Comparison of ENCODE assay signal across 9 mouse cellular contexts in genomic region chr6:124718703-124719102, GRCm38 (mm10). TPM values are rescaled to one million over a fixed set of nuclear protein-coding genes. Genes with fewer than 3 reads are reported as not detected.
DNase-seq lines count a peak whose midpoint lies in the region; ATAC-seq and TF ChIP-seq lines count a peak whose summit lies in the region.
"Had no signal": no experiment of that assay in that cellular context is flagged by ENCODE, and none has a peak within 500 bp of the region (broad histone marks: within the 10 kb centered on the region; RNA-seq: fewer than 3 reads in every experiment).

No protein-coding gene starts in this region.

- H3K36me3 ChIP-seq in spleen, adult 2 months (ENCODE audit: control insufficient read depth, insufficient read depth, low read length) = peaks cover 35% of the 10 kb centered on the region
- peaks cover 42% of the 10 kb centered on the region for H3K36me3 ChIP-seq in liver, embryonic 15.5 days (replicated peaks)

- no peak for DNase-seq in spleen, adult 2 months (ENCODE audit: low read depth in 1 of 2, low spot score in 2 of 2)
- DNase-seq in spleen, postnatal 14 days (ENCODE audit: low spot score in 2 of 2) = no peak
- DNase-seq in kidney, adult 18-20 months = peak; percentile 53
- DNase-seq in urinary bladder, postnatal 4 days (ENCODE audit: low spot score in 2 of 2) = peak; percentile 69 to 77
- DNase-seq in right cerebral cortex, postnatal 25 days = no peak
- DNase-seq in thymus, postnatal 10 days (ENCODE audit: low spot score in 2 of 2) = no peak
- DNase-seq: heart, postnatal 14 days had no signal

- no peak for ATAC-seq in liver, embryonic 15.5 days (ENCODE audit: insufficient read depth)

- H3K4me2 ChIP-seq in liver, embryonic 15.5 days = peak overlapping the region; percentile 42

- no peak overlapping the region for H3K4me3 ChIP-seq in spleen, adult 2 months (ENCODE audit: extremely low read depth, insufficient read depth, insufficient read length)
- H3K4me3 ChIP-seq in liver, embryonic 15.5 days (replicated peaks) = no peak overlapping the region
- H3K4me3 ChIP-seq: megakaryocyte, embryonic 14.5 days had no signal

- no peaks in the 10 kb centered on the region for H3K27me3 ChIP-seq in spleen, adult 2 months (ENCODE audit: control insufficient read depth, insufficient read depth, low read length)
- H3K27me3 ChIP-seq in liver, embryonic 15.5 days = no peaks in the 10 kb centered on the region
- H3K27me3 ChIP-seq: megakaryocyte, embryonic 14.5 days had no signal

- no peak overlapping the region for H3K9ac ChIP-seq in liver, embryonic 15.5 days

- 88% methylated on average over 15 of the region's 16 CpGs for WGBS in spleen, adult 2 months
- 74% methylated on average over 16 of the region's 16 CpGs for WGBS in liver, embryonic 15.5 days (ENCODE audit: insufficient replicate concordance)

- H3K4me1 ChIP-seq in spleen, adult 2 months (ENCODE audit: control insufficient read depth, insufficient read depth, insufficient read length) = peaks cover 28% of the 10 kb centered on the region; the same call in 1 of the 2 replicates
- peaks cover 74% of the 10 kb centered on the region for H3K4me1 ChIP-seq in liver, embryonic 15.5 days (replicated peaks)

- TF ChIP-seq POLR2A in spleen, adult 2 months (IDR thresholded peaks at IDR 0.05; ENCODE audit: low read depth, low read length) = no peak

- TF ChIP-seq CTCF in spleen, adult 2 months (IDR thresholded peaks at IDR 0.05; ENCODE audit: extremely low read depth, insufficient read depth, insufficient read length, insufficient replicate concordance) = no peak

- H3K9me3 ChIP-seq in liver, embryonic 15.5 days (replicated peaks) = no peaks in the 10 kb centered on the region
- H3K9me3 ChIP-seq: megakaryocyte, embryonic 14.5 days had no signal

- peak overlapping the region; percentile 6; the same call in 1 of the 2 replicates for H3K27ac ChIP-seq in spleen, adult 2 months (ENCODE audit: insufficient read depth, low read length)
- peak overlapping the region; percentile 76 for H3K27ac ChIP-seq in liver, embryonic 15.5 days (replicated peaks)

RNA-seq across cellular contexts. Expression of gene Phb2, which starts 6.6 kb away (rescaled TPM):
- polyA plus RNA-seq in spleen, adult 2 months (2012; rRNA removed) = 96.5 and 103 TPM in 2 replicates
- 242 and 243 TPM in 2 replicates for polyA plus RNA-seq in liver, embryonic 15.5 days (2015; fragmentation: Nextera tagmentation; extraction: Ambion mirVana)

RNA-seq across cellular contexts. Expression of gene Emg1, which starts 6.7 kb away (rescaled TPM):
- 46.2 and 47.9 TPM in 2 replicates for polyA plus RNA-seq in spleen, adult 2 months (2012; rRNA removed)
- polyA plus RNA-seq in liver, embryonic 15.5 days (2015; fragmentation: Nextera tagmentation; extraction: Ambion mirVana) = 122 and 128 TPM in 2 replicates

RNA-seq across cellular contexts. Expression of gene Ptpn6, which starts 19.8 kb away (rescaled TPM):
- polyA plus RNA-seq in spleen, adult 2 months (2012; rRNA removed) = 281 and 332 TPM in 2 replicates
- 38.1 and 43.7 TPM in 2 replicates for polyA plus RNA-seq in liver, embryonic 15.5 days (2015; fragmentation: Nextera tagmentation; extraction: Ambion mirVana)

RNA-seq across cellular contexts. Expression of gene Grcc10, which starts 22.5 kb away (rescaled TPM):
- 209 and 225 TPM in 2 replicates for polyA plus RNA-seq in spleen, adult 2 months (2012; rRNA removed)
- polyA plus RNA-seq in liver, embryonic 15.5 days (2015; fragmentation: Nextera tagmentation; extraction: Ambion mirVana) = 75.9 and 76.4 TPM in 2 replicates

RNA-seq across cellular contexts. Expression of gene Gm45234, which starts 37.1 kb away (rescaled TPM):
- polyA plus RNA-seq in spleen, adult 2 months (2012; rRNA removed) = not detected in 2 replicates
- polyA plus RNA-seq in liver, embryonic 15.5 days (2015; fragmentation: Nextera tagmentation; extraction: Ambion mirVana) = not detected in 2 replicates

Comparison
In these comparisons a context has a peak if more than half of its experiments do, and no peak if none do; other contexts are left out.
1. DNase-seq: peak in kidney, adult 18-20 months (single experiment) and urinary bladder, postnatal 4 days (2 of 2); none in spleen, adult 2 months (0 of 2), spleen, postnatal 14 days (0 of 2), right cerebral cortex, postnatal 25 days (single experiment) and thymus, postnatal 10 days (0 of 2).